Mouse (Mus musculus) neural tube, embryonic 12.5 days (tissue): Measurements from ENCODE around the gene Cadm1. TPM values are rescaled to one million over a fixed set of nuclear protein-coding genes. Genes with fewer than 3 reads are reported as not detected.

Experiments
- ATAC-seq: fragments of 200-750 bp; cut with Nextera tagmentation; 2 replicates; pipeline ENCODE4 v1.8.0; 2017; ENCODE audit warnings: low read depth, mild to moderate bottlenecking, moderate TSS enrichment, moderate library complexity; ENCODE audit not compliant: low FRiP score
- H3K27ac ChIP-seq: fragments of 300-500 bp; sonication (generic); 2 replicates; pipeline ENCODE4 v1.5.1; 2016
- H3K27me3 ChIP-seq: fragments of 300-500 bp; sonication (generic); replicated peaks from 2 replicates; pipeline ENCODE4 v1.6.1; 2016; ENCODE audit warnings: mild to moderate bottlenecking
- H3K36me3 ChIP-seq: fragments of 300-500 bp; sonication (generic); 2 replicates; pipeline ENCODE4 v1.6.1; 2016; ENCODE audit warnings: mild to moderate bottlenecking
- H3K4me1 ChIP-seq: fragments of 300-500 bp; sonication (generic); 2 replicates; pipeline ENCODE4 v1.6.1; 2016
- H3K4me2 ChIP-seq: fragments of 300-500 bp; sonication (generic); replicated peaks from 2 replicates; pipeline ENCODE4 v1.6.1; 2016; ENCODE audit warnings: mild to moderate bottlenecking
- H3K4me3 ChIP-seq: fragments of 300-500 bp; sonication (generic); 2 replicates; pipeline ENCODE4 v1.5.1; 2016
- H3K9ac ChIP-seq: fragments of 300-500 bp; sonication (generic); 2 replicates; pipeline ENCODE4 v1.6.1; 2016; ENCODE audit warnings: mild to moderate bottlenecking
- H3K9me3 ChIP-seq: fragments of 300-500 bp; sonication (generic); 2 replicates; pipeline ENCODE4 v1.6.1; 2016; ENCODE audit warnings: mild to moderate bottlenecking
- WGBS: fragments of 180-500 bp; shearing (Covaris S2); methylation state at CpG from one replicate; pipeline ENCODE4 v1.1.7; 2016; 5-methylcytosine and 5-hydroxymethylcytosine counted together
- polyA plus RNA-seq: library from polyadenylated mRNA; unstranded; fragments of >200 nt; fragmentation: Nextera tagmentation; extraction: Ambion mirVana; gene quantifications from 2 replicates; pipeline ENCODE4 v1.2.1, GENCODE M21; 2016

Gene Cadm1
- polyA plus RNA-seq, 1 experiment from 2014 or later: 145 TPM

- no peaks in the 10 kb centered on the region for H3K36me3 ChIP-seq
- 65% methylated on average over 4 of the region's 4 CpGs for WGBS
- no peaks in the 10 kb centered on the region for H3K27me3 ChIP-seq
- no peak for ATAC-seq
- no peak overlapping the region for H3K4me3 ChIP-seq
- no peaks in the 10 kb centered on the region for H3K9me3 ChIP-seq
- H3K9ac ChIP-seq: no peak overlapping the region
- no peak overlapping the region for H3K4me2 ChIP-seq
- H3K27ac ChIP-seq: no peak overlapping the region
- peaks cover 12% of the 10 kb centered on the region for H3K4me1 ChIP-seq
Observed at GRCm38 (mm10) chr9:47616391-47616790, 86.4 kb downstream of the Cadm1 start.

- ATAC-seq: no peak
- H3K27me3 ChIP-seq: no peaks in the 10 kb centered on the region
- peaks cover 38% of the 10 kb centered on the region for H3K4me1 ChIP-seq
Observed at GRCm38 (mm10) chr9:47619501-47620029, 89.6 kb downstream of the Cadm1 start.

DNA sequence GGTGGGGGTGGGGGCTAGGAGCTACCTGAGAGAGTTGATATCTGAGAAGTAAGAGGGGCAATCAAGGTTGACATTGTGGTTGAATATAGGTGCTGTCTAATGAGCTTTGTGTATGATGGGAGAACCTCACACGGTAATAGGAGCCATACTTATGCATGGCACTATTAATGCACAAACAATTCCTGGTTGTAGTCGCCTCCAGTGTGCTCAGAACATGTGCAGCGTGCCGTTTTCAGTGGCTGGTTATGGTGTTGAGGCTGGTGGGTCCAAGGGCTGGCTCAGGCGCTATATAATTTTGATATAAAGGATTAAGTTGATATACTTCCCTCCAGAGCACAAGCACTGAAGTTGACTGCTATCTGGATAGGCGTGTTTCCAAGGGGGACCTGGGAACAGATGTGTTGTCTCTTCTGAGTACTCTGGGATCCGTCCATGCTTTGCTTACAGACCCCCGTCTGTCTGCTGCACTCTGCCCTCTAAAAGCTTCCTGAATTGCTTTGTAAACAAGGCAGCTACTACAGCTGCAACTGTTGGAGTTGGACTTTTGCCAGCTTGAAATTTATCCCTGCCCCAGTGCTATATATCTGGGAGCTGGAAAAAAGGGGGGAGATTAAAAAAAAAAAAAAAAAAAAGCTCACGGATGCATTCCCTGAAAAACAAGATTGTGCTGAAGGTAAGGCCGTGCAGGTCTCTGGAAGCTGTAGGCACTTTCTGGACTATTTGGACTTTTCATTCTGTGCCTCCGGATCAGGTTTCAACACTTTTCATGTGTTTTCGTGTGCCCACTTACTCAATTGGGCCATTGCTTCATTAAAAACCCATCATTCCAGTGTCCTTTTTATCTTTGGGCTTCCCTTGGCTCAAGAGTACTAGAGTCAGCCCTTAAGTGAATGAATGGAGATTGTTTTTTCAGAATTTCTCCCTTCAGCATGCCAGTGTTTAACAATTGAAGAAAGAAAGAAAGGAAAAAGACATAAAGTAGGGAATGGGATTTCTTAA is 93.8 kb downstream of the Cadm1 start:
- ATAC-seq: no peak
- Histone ChIP-seq H3K27ac (no peak overlapping the region), H3K4me3 (no peak overlapping the region), H3K4me1 (peaks cover 32% of the 10 kb centered on the region), H3K36me3 (no peaks in the 10 kb centered on the region), H3K4me2 (0 out of 2 replicates have a peak overlapping the region, but pooled peaks have one; percentile 0), H3K27me3 (no peaks in the 10 kb centered on the region), H3K9ac (no peak overlapping the region), H3K9me3 (no peaks in the 10 kb centered on the region)
- 44% methylated on average over 12 of the region's 12 CpGs for WGBS

More at GRCm38 (mm10) chr9:47619501-47620029, 89.6 kb downstream of the Cadm1 start:
- Histone ChIP-seq H3K9ac (no peak overlapping the region), H3K4me3 (no peak overlapping the region), H3K27ac (no peak overlapping the region), H3K4me2 (no peak overlapping the region), H3K9me3 (no peaks in the 10 kb centered on the region), H3K36me3 (no peaks in the 10 kb centered on the region)
- WGBS: 74% methylated on average over 8 of the region's 8 CpGs

GRCm38 (mm10) chr9:47624565-47625520 is 94.9 kb downstream of the Cadm1 start:
- Histone ChIP-seq H3K4me1 (peaks cover 32% of the 10 kb centered on the region), H3K27me3 (no peaks in the 10 kb centered on the region), H3K4me2 (no peak overlapping the region), H3K4me3 (no peak overlapping the region), H3K27ac (no peak overlapping the region), H3K9me3 (no peaks in the 10 kb centered on the region), H3K9ac (no peak overlapping the region), H3K36me3 (no peaks in the 10 kb centered on the region)
- no peak for ATAC-seq
- WGBS: 83% methylated on average over 17 of the region's 17 CpGs

DNA sequence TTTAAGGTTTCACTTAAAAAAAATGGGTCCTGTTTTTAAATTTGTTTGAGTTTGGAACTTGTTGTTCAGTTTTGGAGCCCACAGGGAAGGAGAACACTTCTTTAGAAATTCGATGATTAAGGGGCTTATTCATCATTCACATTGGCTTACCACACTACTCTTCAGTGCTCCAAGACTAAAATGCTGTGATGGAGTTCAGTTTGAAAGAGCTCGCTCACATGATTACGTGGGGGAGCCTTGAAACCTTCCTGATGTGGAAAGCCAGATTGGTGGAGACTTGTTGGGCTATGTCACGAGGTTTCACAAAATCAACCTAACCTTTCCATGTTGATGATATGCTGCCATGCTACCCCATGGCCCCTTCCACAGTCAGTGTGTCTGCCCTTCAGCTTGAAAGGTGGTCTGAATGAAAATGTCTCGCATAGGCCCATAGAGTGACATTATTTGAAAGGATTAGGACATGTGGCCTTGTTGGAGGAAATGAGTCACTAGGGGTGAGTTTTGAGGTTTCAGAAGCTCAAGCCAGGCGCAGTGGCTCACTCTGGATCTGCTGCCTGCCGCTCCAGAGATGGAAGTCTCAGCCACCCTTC is 95.7 kb downstream of the Cadm1 start:
- Histone ChIP-seq H3K9me3 (no peaks in the 10 kb centered on the region), H3K27ac (no peak overlapping the region), H3K36me3 (no peaks in the 10 kb centered on the region), H3K4me2 (no peak overlapping the region), H3K9ac (no peak overlapping the region), H3K4me3 (no peak overlapping the region), H3K4me1 (peaks cover 32% of the 10 kb centered on the region), H3K27me3 (no peaks in the 10 kb centered on the region)
- 87% methylated on average over 7 of the region's 7 CpGs for WGBS
- no peak for ATAC-seq

- no peak overlapping the region for H3K4me3 ChIP-seq
- H3K9ac ChIP-seq: no peak overlapping the region
- H3K27ac ChIP-seq: no peak overlapping the region
- WGBS: 92% methylated on average over 2 of the region's 2 CpGs
- no peak for ATAC-seq
- H3K27me3 ChIP-seq: no peaks in the 10 kb centered on the region
- H3K36me3 ChIP-seq: no peaks in the 10 kb centered on the region
- no peaks in the 10 kb centered on the region for H3K9me3 ChIP-seq
- no peak overlapping the region for H3K4me2 ChIP-seq
- peaks cover 14% of the 10 kb centered on the region for H3K4me1 ChIP-seq
Observed at GRCm38 (mm10) chr9:47627966-47628365, 98.0 kb downstream of the Cadm1 start.

GRCm38 (mm10) chr9:47628550-47628949 is 98.6 kb downstream of the Cadm1 start:
- 96% methylated on average over 1 of the region's 1 CpGs for WGBS
- Histone ChIP-seq H3K9ac (no peak overlapping the region), H3K36me3 (no peaks in the 10 kb centered on the region), H3K4me2 (no peak overlapping the region), H3K4me1 (peaks cover 9% of the 10 kb centered on the region), H3K27ac (no peak overlapping the region), H3K4me3 (no peak overlapping the region), H3K9me3 (no peaks in the 10 kb centered on the region), H3K27me3 (no peaks in the 10 kb centered on the region)
- no peak for ATAC-seq

DNA sequence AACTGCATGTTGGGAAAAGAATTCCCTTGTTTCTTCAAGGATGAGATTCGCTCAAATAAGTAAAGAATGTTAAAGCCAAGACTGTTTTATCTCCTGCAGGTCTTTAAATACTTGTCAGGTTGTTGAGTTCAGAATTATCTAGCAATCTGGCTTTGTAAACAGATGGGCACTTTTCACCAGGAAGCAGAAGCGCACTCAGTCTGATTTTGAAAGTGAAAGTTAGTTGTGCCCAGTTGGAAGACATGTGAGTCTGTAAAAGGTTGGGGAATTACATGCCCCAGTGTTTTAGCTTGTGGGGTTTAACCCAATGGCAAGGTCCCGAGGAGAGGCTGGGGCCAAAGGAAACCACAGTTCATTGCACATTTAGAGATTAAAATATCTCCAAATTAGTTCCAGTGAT is 104.7 kb downstream of the Cadm1 start:
- no peaks in the 10 kb centered on the region; the same call in 1 of the 2 replicates for H3K36me3 ChIP-seq
- H3K27me3 ChIP-seq: no peaks in the 10 kb centered on the region
- H3K9me3 ChIP-seq: no peaks in the 10 kb centered on the region
- 87% methylated on average over 3 of the region's 3 CpGs for WGBS
- no peak overlapping the region for H3K9ac ChIP-seq
- no peak for ATAC-seq
- no peak overlapping the region for H3K4me2 ChIP-seq
- H3K4me1 ChIP-seq: 0 out of 2 replicates have a peak, but pooled peaks cover 2% of the 10 kb centered on the region
- H3K4me3 ChIP-seq: no peak overlapping the region
- no peak overlapping the region for H3K27ac ChIP-seq

GRCm38 (mm10) chr9:47642663-47643062 is 112.7 kb downstream of the Cadm1 start:
- no peak for ATAC-seq
- H3K4me1 ChIP-seq: peaks cover 7% of the 10 kb centered on the region
- no peak overlapping the region for H3K9ac ChIP-seq
- WGBS: 58% methylated on average over 4 of the region's 4 CpGs
- H3K27me3 ChIP-seq: no peaks in the 10 kb centered on the region
- H3K4me3 ChIP-seq: no peak overlapping the region
- H3K27ac ChIP-seq: no peak overlapping the region
- H3K36me3 ChIP-seq: no peaks in the 10 kb centered on the region
- no peaks in the 10 kb centered on the region for H3K9me3 ChIP-seq
- no peak overlapping the region for H3K4me2 ChIP-seq

DNA sequence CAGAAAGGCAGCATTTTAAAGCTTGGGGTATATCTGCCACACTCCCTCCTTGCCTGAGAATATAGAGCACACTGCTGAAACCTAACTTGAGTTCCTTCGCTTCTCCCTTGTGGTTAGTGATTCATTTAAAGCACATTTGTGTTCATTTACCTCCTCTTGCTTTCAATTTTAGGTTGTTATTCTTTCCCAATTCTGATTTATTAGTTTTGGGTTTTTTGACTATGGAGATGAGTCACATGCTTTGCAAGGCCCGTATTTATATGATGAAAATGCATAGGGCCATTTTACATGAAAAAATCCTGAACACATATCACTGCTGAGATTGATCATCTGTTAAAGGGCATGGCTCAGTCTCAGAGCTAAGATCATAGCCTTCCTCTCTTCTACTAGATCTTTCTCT is 115.1 kb downstream of the Cadm1 start:
- Histone ChIP-seq H3K4me2 (no peak overlapping the region), H3K4me1 (peaks cover 8% of the 10 kb centered on the region), H3K27ac (no peak overlapping the region), H3K36me3 (no peaks in the 10 kb centered on the region), H3K9ac (no peak overlapping the region), H3K4me3 (no peak overlapping the region), H3K27me3 (no peaks in the 10 kb centered on the region), H3K9me3 (no peaks in the 10 kb centered on the region)
- 88% methylated on average over 2 of the region's 2 CpGs for WGBS
- ATAC-seq: no peak

- Histone ChIP-seq H3K27me3 (no peaks in the 10 kb centered on the region), H3K36me3 (no peaks in the 10 kb centered on the region), H3K9ac (no peak overlapping the region), H3K4me2 (no peak overlapping the region), H3K27ac (no peak overlapping the region), H3K4me1 (peaks cover 4% of the 10 kb centered on the region; the same call in 1 of the 2 replicates), H3K4me3 (no peak overlapping the region), H3K9me3 (no peaks in the 10 kb centered on the region)
- WGBS: 91% methylated on average over 11 of the region's 11 CpGs
- no peak for ATAC-seq
Observed at GRCm38 (mm10) chr9:47651431-47651830, 121.5 kb downstream of the Cadm1 start.
